Mouse (Mus musculus): ENCODE results near the gene Pxdn. TPM values are rescaled to one million over a fixed set of nuclear protein-coding genes. Genes with fewer than 3 reads are reported as not detected.
A peak's percentile ranks its signal among the peaks of the same experiment; 100 is the strongest.

Gene Pxdn
- polyA plus RNA-seq, 1 experiment from 2014 or later: 128 TPM

- no peaks in the 10 kb centered on the region for H3K9me3 ChIP-seq (ENCODE audit: control insufficient read depth, low read length)
- DNase-seq (ENCODE audit: low spot score): no peak
- ATAC-seq (ENCODE audit: low read depth): peak; percentile 45; the same call in 1 of the 2 replicates
- H3K36me3 ChIP-seq (ENCODE audit: control insufficient read depth, insufficient read depth, low read length): no peaks in the 10 kb centered on the region
- no peak overlapping the region for H3K9ac ChIP-seq (ENCODE audit: low read depth, low read length)
- WGBS: 60% methylated on average over 4 of the region's 4 CpGs
- H3K4me1 ChIP-seq (ENCODE audit: control insufficient read depth, insufficient read depth, low read length): 0 out of 2 replicates have a peak, but pooled peaks cover 7% of the 10 kb centered on the region
- H3K27me3 ChIP-seq (replicated peaks; ENCODE audit: control insufficient read depth, insufficient read depth, low read length): no peaks in the 10 kb centered on the region
- H3K27ac ChIP-seq (replicated peaks; ENCODE audit: low read depth, low read length): no peak overlapping the region
- H3K4me2 ChIP-seq (ENCODE audit: low read depth, low read length): no peak overlapping the region
- H3K4me3 ChIP-seq (ENCODE audit: low read depth, low read length): no peak overlapping the region
Observed at GRCm38 (mm10) chr12:30036569-30037055, 99.2 kb downstream of the Pxdn start.

GRCm38 (mm10) chr12:30039565-30039964 lies 102.2 kb downstream of the Pxdn start:
- Histone ChIP-seq H3K27ac (replicated peaks; ENCODE audit: low read depth, low read length) (no peak overlapping the region), H3K36me3 (ENCODE audit: control insufficient read depth, insufficient read depth, low read length) (no peaks in the 10 kb centered on the region), H3K4me2 (ENCODE audit: low read depth, low read length) (no peak overlapping the region), H3K9ac (ENCODE audit: low read depth, low read length) (no peak overlapping the region), H3K27me3 (replicated peaks; ENCODE audit: control insufficient read depth, insufficient read depth, low read length) (no peaks in the 10 kb centered on the region), H3K4me1 (ENCODE audit: control insufficient read depth, insufficient read depth, low read length) (0 out of 2 replicates have a peak, but pooled peaks cover 7% of the 10 kb centered on the region), H3K9me3 (ENCODE audit: control insufficient read depth, low read length) (no peaks in the 10 kb centered on the region), H3K4me3 (ENCODE audit: low read depth, low read length) (no peak overlapping the region)
- DNase-seq (ENCODE audit: low spot score) (peak; percentile 45), ATAC-seq (ENCODE audit: low read depth) (no peak)
- WGBS: 35% methylated on average over 4 of the region's 4 CpGs

GRCm38 (mm10) chr12:30040150-30040549 lies 102.7 kb downstream of the Pxdn start:
- Histone ChIP-seq H3K9ac (ENCODE audit: low read depth, low read length) (no peak overlapping the region), H3K4me1 (ENCODE audit: control insufficient read depth, insufficient read depth, low read length) (0 out of 2 replicates have a peak, but pooled peaks cover 7% of the 10 kb centered on the region), H3K9me3 (ENCODE audit: control insufficient read depth, low read length) (no peaks in the 10 kb centered on the region), H3K27ac (replicated peaks; ENCODE audit: low read depth, low read length) (no peak overlapping the region), H3K27me3 (replicated peaks; ENCODE audit: control insufficient read depth, insufficient read depth, low read length) (no peaks in the 10 kb centered on the region), H3K4me3 (ENCODE audit: low read depth, low read length) (no peak overlapping the region), H3K4me2 (ENCODE audit: low read depth, low read length) (no peak overlapping the region), H3K36me3 (ENCODE audit: control insufficient read depth, insufficient read depth, low read length) (no peaks in the 10 kb centered on the region)
- WGBS: 31% methylated on average over 4 of the region's 4 CpGs
- DNase-seq (ENCODE audit: low spot score) (no peak), ATAC-seq (ENCODE audit: low read depth) (no peak)

GRCm38 (mm10) chr12:30048848-30049247 lies 111.4 kb downstream of the Pxdn start:
- Histone ChIP-seq H3K36me3 (ENCODE audit: control insufficient read depth, insufficient read depth, low read length) (no peaks in the 10 kb centered on the region), H3K4me2 (ENCODE audit: low read depth, low read length) (no peak overlapping the region), H3K4me3 (ENCODE audit: low read depth, low read length) (no peak overlapping the region), H3K4me1 (ENCODE audit: control insufficient read depth, insufficient read depth, low read length) (no peaks in the 10 kb centered on the region), H3K9me3 (ENCODE audit: control insufficient read depth, low read length) (no peaks in the 10 kb centered on the region), H3K27ac (replicated peaks; ENCODE audit: low read depth, low read length) (no peak overlapping the region), H3K9ac (ENCODE audit: low read depth, low read length) (no peak overlapping the region), H3K27me3 (replicated peaks; ENCODE audit: control insufficient read depth, insufficient read depth, low read length) (0 out of 2 replicates have a peak, but pooled peaks cover 7% of the 10 kb centered on the region)
- WGBS: 89% methylated on average over 4 of the region's 6 CpGs
- DNase-seq (ENCODE audit: low spot score) (no peak), ATAC-seq (ENCODE audit: low read depth) (no peak)

GRCm38 (mm10) chr12:30049818-30050217 lies 112.4 kb downstream of the Pxdn start:
- Histone ChIP-seq H3K4me3 (ENCODE audit: low read depth, low read length) (no peak overlapping the region), H3K27ac (replicated peaks; ENCODE audit: low read depth, low read length) (no peak overlapping the region), H3K36me3 (ENCODE audit: control insufficient read depth, insufficient read depth, low read length) (no peaks in the 10 kb centered on the region), H3K9ac (ENCODE audit: low read depth, low read length) (no peak overlapping the region), H3K4me2 (ENCODE audit: low read depth, low read length) (no peak overlapping the region), H3K9me3 (ENCODE audit: control insufficient read depth, low read length) (no peaks in the 10 kb centered on the region), H3K4me1 (ENCODE audit: control insufficient read depth, insufficient read depth, low read length) (no peaks in the 10 kb centered on the region), H3K27me3 (replicated peaks; ENCODE audit: control insufficient read depth, insufficient read depth, low read length) (0 out of 2 replicates have a peak, but pooled peaks cover 7% of the 10 kb centered on the region)
- DNase-seq (ENCODE audit: low spot score) (no peak), ATAC-seq (ENCODE audit: low read depth) (no peak)
- 79% methylated on average over 9 of the region's 9 CpGs for WGBS

- WGBS: 16% methylated on average over 4 of the region's 4 CpGs
- ATAC-seq (ENCODE audit: low read depth) (no peak), DNase-seq (ENCODE audit: low spot score) (peak; percentile 46)
- Histone ChIP-seq H3K36me3 (ENCODE audit: control insufficient read depth, insufficient read depth, low read length) (no peaks in the 10 kb centered on the region), H3K4me3 (ENCODE audit: low read depth, low read length) (no peak overlapping the region), H3K4me2 (ENCODE audit: low read depth, low read length) (no peak overlapping the region), H3K9ac (ENCODE audit: low read depth, low read length) (no peak overlapping the region), H3K9me3 (ENCODE audit: control insufficient read depth, low read length) (no peaks in the 10 kb centered on the region), H3K4me1 (ENCODE audit: control insufficient read depth, insufficient read depth, low read length) (no peaks in the 10 kb centered on the region), H3K27me3 (replicated peaks; ENCODE audit: control insufficient read depth, insufficient read depth, low read length) (0 out of 2 replicates have a peak, but pooled peaks cover 7% of the 10 kb centered on the region), H3K27ac (replicated peaks; ENCODE audit: low read depth, low read length) (no peak overlapping the region)
Observed at GRCm38 (mm10) chr12:30050235-30050634, 112.8 kb downstream of the Pxdn start.

- no peak for ATAC-seq (ENCODE audit: low read depth)
Observed at GRCm38 (mm10) chr12:30054761-30055540, 117.5 kb downstream of the Pxdn start.

GRCm38 (mm10) chr12:30058044-30058443 lies 120.6 kb downstream of the Pxdn start:
- Histone ChIP-seq H3K27ac (replicated peaks; ENCODE audit: low read depth, low read length) (no peak overlapping the region), H3K27me3 (replicated peaks; ENCODE audit: control insufficient read depth, insufficient read depth, low read length) (no peaks in the 10 kb centered on the region)

More at GRCm38 (mm10) chr12:30054761-30055540, 117.5 kb downstream of the Pxdn start:
- Histone ChIP-seq H3K4me2 (ENCODE audit: low read depth, low read length) (no peak overlapping the region), H3K4me3 (ENCODE audit: low read depth, low read length) (no peak overlapping the region), H3K36me3 (ENCODE audit: control insufficient read depth, insufficient read depth, low read length) (no peaks in the 10 kb centered on the region), H3K9me3 (ENCODE audit: control insufficient read depth, low read length) (no peaks in the 10 kb centered on the region), H3K27ac (replicated peaks; ENCODE audit: low read depth, low read length) (no peak overlapping the region), H3K9ac (ENCODE audit: low read depth, low read length) (no peak overlapping the region), H3K4me1 (ENCODE audit: control insufficient read depth, insufficient read depth, low read length) (no peaks in the 10 kb centered on the region; the same call in 1 of the 2 replicates), H3K27me3 (replicated peaks; ENCODE audit: control insufficient read depth, insufficient read depth, low read length) (no peaks in the 10 kb centered on the region)
- WGBS: 84% methylated on average over 11 of the region's 11 CpGs
- DNase-seq (ENCODE audit: low spot score): no peak

More at GRCm38 (mm10) chr12:30058044-30058443, 120.6 kb downstream of the Pxdn start:
- no peak for ATAC-seq (ENCODE audit: low read depth)
- H3K36me3 ChIP-seq (ENCODE audit: control insufficient read depth, insufficient read depth, low read length): no peaks in the 10 kb centered on the region
- H3K9me3 ChIP-seq (ENCODE audit: control insufficient read depth, low read length): no peaks in the 10 kb centered on the region
- H3K4me3 ChIP-seq (ENCODE audit: low read depth, low read length): no peak overlapping the region
- peak; percentile 54 for DNase-seq (ENCODE audit: low spot score)
- no peak overlapping the region for H3K9ac ChIP-seq (ENCODE audit: low read depth, low read length)
- 32% methylated on average over 6 of the region's 6 CpGs for WGBS
- H3K4me1 ChIP-seq (ENCODE audit: control insufficient read depth, insufficient read depth, low read length): no peaks in the 10 kb centered on the region; the same call in 1 of the 2 replicates
- H3K4me2 ChIP-seq (ENCODE audit: low read depth, low read length): no peak overlapping the region
